Mouse (Mus musculus): ENCODE measurements at regions not wholly inside any gene's neighbourhood (a gene's known extent, or its start where the extent isn't known, plus 50 kb on each side); places are given as distances from the start of the nearest gene placed in this dataset.

GRCm38 (mm10) chr8:103902516-103902915, 198.9 kb upstream of the Cdh5 start:
- TF ChIP-seq POLR2A (IDR thresholded peaks at IDR 0.05; ENCODE audit: control insufficient read depth, low read depth, low read length) (no peak), CTCF (IDR thresholded peaks at IDR 0.05; ENCODE audit: control insufficient read depth, insufficient read depth, insufficient replicate concordance, low read depth, low read length) (no peak)

Measured in testis, adult 2 months (tissue).